Mouse (Mus musculus) heart, postnatal 4 days (tissue): ENCODE data around the gene Fam98c. TPM values are rescaled to one million over a fixed set of nuclear protein-coding genes. Genes with fewer than 3 reads are reported as not detected.

ENCODE experiments used
- total RNA-seq, 2 experiments: library from RNA; stranded (reverse); gene quantifications; 2 replicates each; pipeline ENCODE4 v1.2.3; 2021

The Fam98c gene
- total RNA-seq, 2 experiments from 2014 or later, result 13.6 to 14.6 TPM

Other genes with a start within 250 kb of the Fam98c start
- gene Actn4, start 193.9 kb downstream of the Fam98c start, total RNA-seq, result 100 to 1,000 TPM; 224 to 231 TPM
- gene Eif3k, start 174.4 kb downstream of the Fam98c start, total RNA-seq, result 100 to 1,000 TPM; 205 to 208 TPM
- 1 to 10 TPM; 1.6 to 2.0 TPM for gene Map4k1, start 174.2 kb downstream of the Fam98c start, total RNA-seq
- gene Ryr1, start 31.1 kb downstream of the Fam98c start, total RNA-seq, result under 1 TPM; 0.10 to 0.88 TPM
- gene Rasgrp4, start 21.4 kb downstream of the Fam98c start, total RNA-seq, result under 1 TPM; 0.79 to 0.86 TPM
- under 1 TPM; 0.24 to 0.54 TPM for gene Ggn, start 14.0 kb upstream of the Fam98c start, total RNA-seq
- gene Spred3, start 14.2 kb upstream of the Fam98c start, total RNA-seq, result 1 to 10 TPM; 2.2 to 2.5 TPM
- gene Psmd8, start 24.5 kb upstream of the Fam98c start, total RNA-seq, result 100 to 1,000 TPM; 184 to 188 TPM
- under 1 TPM; 0.56 to 0.60 TPM for gene Catsperg1, start 57.8 kb upstream of the Fam98c start, total RNA-seq
- 1 to 10 TPM; 5.3 to 5.7 TPM for gene Kcnk6, start 76.3 kb upstream of the Fam98c start, total RNA-seq
- 10 to 100 TPM; 81.5 to 82.5 TPM for gene Yif1b, start 82.1 kb upstream of the Fam98c start, total RNA-seq
- 1 to 10 TPM; 4.4 to 8.1 TPM for gene 2200002D01Rik, start 92.2 kb upstream of the Fam98c start, total RNA-seq
- 10 to 100 TPM; 71.2 to 73.7 TPM for gene Spint2, start 125.7 kb upstream of the Fam98c start, total RNA-seq
- gene Ppp1r14a, start 133.1 kb upstream of the Fam98c start, total RNA-seq, result 10 to 100 TPM; 22.8 to 24.7 TPM
- 1 to 10 TPM; 1.2 to 1.8 TPM for gene Dpf1, start 147.7 kb upstream of the Fam98c start, total RNA-seq